Mouse (Mus musculus) spleen, adult 2 months (tissue): ENCODE measurements around the gene Egfr.

Source experiments
- CTCF ChIP-seq: fragments of 200-500 bp; IDR thresholded peaks from 2 replicates; pipeline ENCODE4 v1.5.1; 2011; ENCODE audit warnings: mild to moderate bottlenecking, inconsistent platforms; ENCODE audit not compliant: insufficient read depth, insufficient read length, insufficient replicate concordance; ENCODE audit errors: extremely low read depth
- POLR2A ChIP-seq: fragments of 200-500 bp; IDR thresholded peaks from 2 replicates; pipeline ENCODE4 v1.6.1; 2011; ENCODE audit warnings: low read depth, low read length, inconsistent platforms

DNA sequence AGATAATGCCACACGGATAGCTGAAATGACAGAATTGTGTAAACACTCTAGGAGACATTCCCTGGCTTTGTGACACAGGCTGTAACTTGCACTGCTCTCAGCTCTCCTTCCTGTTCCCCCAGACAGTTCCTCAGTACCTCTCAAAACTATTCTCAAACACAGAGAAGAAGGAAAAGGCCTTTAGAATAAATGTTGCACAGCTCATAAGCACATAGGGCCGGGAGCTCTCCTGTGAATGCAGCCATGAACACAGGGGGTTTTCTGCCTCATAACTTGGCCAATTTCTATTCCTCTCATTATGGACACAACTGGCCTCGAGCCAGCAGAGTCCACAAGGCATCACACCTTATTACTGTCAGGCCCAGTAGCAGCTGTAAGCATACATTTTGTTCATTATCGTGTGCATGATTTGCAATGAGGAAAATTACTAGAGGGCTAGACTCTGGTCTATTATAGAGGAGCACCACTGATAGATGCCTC is 190.0 kb downstream of the Egfr start:
- TF ChIP-seq POLR2A (no peak), CTCF (no peak)
